Mouse (Mus musculus): ENCODE data around the gene Moxd1. TPM values are rescaled to one million over a fixed set of nuclear protein-coding genes. Genes with fewer than 3 reads are reported as not detected.
A peak's percentile ranks its signal among the peaks of the same experiment; 100 is the strongest.

Moxd1 gene
- polyA plus RNA-seq, 1 experiment from 2014 or later, result 2.7 TPM

DNA sequence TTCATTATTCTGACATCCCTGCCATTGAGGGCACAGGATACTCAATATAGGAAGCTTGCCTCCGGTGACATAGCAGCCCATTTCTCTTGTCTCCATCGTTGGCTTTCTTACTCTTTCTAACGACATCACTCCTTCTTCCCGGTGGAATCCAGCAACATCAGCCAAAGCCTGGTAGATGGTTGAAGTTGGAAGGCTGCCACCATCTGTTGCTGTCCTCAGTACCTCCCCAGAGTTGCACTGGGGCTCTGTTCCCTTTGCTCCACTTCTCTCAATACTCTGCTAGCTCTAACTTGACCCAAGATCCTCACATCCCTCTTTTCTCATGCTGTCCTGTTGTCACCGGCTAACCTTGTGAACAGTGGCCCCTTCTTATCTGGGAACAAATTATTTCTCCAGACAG lies 2.4 kb upstream of the Moxd1 start:
- Histone ChIP-seq H3K9me3 (ENCODE audit: control insufficient read depth, low read length) (no peaks in the 10 kb centered on the region), H3K27ac (replicated peaks; ENCODE audit: low read depth, low read length) (no peak overlapping the region), H3K4me1 (ENCODE audit: control insufficient read depth, insufficient read depth, low read length) (peaks cover 10% of the 10 kb centered on the region; the same call in 1 of the 2 replicates), H3K9ac (replicated peaks; ENCODE audit: low read length) (no peak overlapping the region), H3K36me3 (ENCODE audit: control insufficient read depth, insufficient read depth, low read length) (no peaks in the 10 kb centered on the region), H3K4me2 (ENCODE audit: low read length) (no peak overlapping the region), H3K4me3 (replicated peaks; ENCODE audit: low read depth, low read length) (no peak overlapping the region), H3K27me3 (ENCODE audit: control insufficient read depth, insufficient read depth, low read length) (peaks cover 21% of the 10 kb centered on the region)
- DNase-seq (no peak), ATAC-seq (ENCODE audit: low FRiP score, low TSS enrichment) (no peak)
- 92% methylated on average over 5 of the region's 5 CpGs for WGBS

DNA sequence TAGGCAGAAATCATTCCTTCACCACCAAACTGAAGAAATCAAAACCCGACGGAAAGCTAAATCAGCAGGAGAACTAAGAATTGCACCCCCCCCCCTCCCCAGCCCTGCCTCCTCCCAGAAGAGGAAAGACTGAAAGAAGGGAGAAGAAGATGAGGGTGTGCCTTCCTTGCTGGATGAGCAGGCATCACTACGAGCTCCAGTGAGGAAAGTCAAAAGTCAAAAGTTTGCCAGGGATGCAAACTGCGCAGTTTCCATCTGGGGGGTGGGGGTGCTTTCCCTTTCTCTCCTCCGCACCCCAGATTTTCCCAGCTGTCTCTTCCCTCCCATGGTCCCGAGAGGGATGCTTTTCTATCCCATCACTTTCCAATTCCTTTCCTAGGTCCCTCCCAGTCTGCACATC lies 406 bp upstream of the Moxd1 start:
- Histone ChIP-seq H3K27me3 (ENCODE audit: control insufficient read depth, insufficient read depth, low read length) (peaks cover 21% of the 10 kb centered on the region), H3K36me3 (ENCODE audit: control insufficient read depth, insufficient read depth, low read length) (no peaks in the 10 kb centered on the region), H3K27ac (replicated peaks; ENCODE audit: low read depth, low read length) (no peak overlapping the region), H3K4me3 (replicated peaks; ENCODE audit: low read depth, low read length) (peak overlapping the region; percentile 46), H3K9me3 (ENCODE audit: control insufficient read depth, low read length) (no peaks in the 10 kb centered on the region), H3K4me1 (ENCODE audit: control insufficient read depth, insufficient read depth, low read length) (peaks cover 10% of the 10 kb centered on the region; the same call in 1 of the 2 replicates), H3K4me2 (ENCODE audit: low read length) (peak overlapping the region; percentile 87), H3K9ac (replicated peaks; ENCODE audit: low read length) (no peak overlapping the region; the same call in 1 of the 2 replicates)
- 6% methylated on average over 6 of the region's 6 CpGs for WGBS
- no peak for ATAC-seq (ENCODE audit: low FRiP score, low TSS enrichment)
- DNase-seq, result no peak

DNA sequence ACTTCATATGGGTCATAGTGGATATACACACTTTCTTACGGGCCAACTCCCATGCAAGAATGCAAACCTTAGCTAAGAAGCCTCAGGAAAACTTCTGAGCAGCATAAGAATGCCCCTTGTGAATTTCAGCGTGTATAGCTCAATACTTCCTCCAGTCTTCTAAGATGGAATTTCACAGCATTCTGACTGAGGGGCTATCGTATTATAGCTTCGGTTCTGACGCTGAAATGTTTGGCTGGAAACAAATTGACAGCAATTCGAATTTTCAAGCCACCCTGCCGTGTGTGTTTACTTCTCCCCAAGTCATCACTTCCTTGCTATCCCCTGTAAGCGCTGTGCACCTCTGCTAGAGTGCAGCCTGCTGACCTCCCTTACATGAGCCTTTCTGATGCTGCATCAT lies 1.3 kb downstream of the Moxd1 start:
- no peak overlapping the region for H3K27ac ChIP-seq (replicated peaks; ENCODE audit: low read depth, low read length)
- no peak for ATAC-seq (ENCODE audit: low FRiP score, low TSS enrichment)
- no peak overlapping the region for H3K9ac ChIP-seq (replicated peaks; ENCODE audit: low read length)
- H3K4me1 ChIP-seq (ENCODE audit: control insufficient read depth, insufficient read depth, low read length), result peaks cover 10% of the 10 kb centered on the region; the same call in 1 of the 2 replicates
- no peak overlapping the region for H3K4me3 ChIP-seq (replicated peaks; ENCODE audit: low read depth, low read length)
- H3K4me2 ChIP-seq (ENCODE audit: low read length), result no peak overlapping the region
- no peaks in the 10 kb centered on the region for H3K36me3 ChIP-seq (ENCODE audit: control insufficient read depth, insufficient read depth, low read length)
- 26% methylated on average over 8 of the region's 8 CpGs for WGBS
- DNase-seq, result no peak
- peaks cover 21% of the 10 kb centered on the region for H3K27me3 ChIP-seq (ENCODE audit: control insufficient read depth, insufficient read depth, low read length)
- no peaks in the 10 kb centered on the region for H3K9me3 ChIP-seq (ENCODE audit: control insufficient read depth, low read length)

DNA sequence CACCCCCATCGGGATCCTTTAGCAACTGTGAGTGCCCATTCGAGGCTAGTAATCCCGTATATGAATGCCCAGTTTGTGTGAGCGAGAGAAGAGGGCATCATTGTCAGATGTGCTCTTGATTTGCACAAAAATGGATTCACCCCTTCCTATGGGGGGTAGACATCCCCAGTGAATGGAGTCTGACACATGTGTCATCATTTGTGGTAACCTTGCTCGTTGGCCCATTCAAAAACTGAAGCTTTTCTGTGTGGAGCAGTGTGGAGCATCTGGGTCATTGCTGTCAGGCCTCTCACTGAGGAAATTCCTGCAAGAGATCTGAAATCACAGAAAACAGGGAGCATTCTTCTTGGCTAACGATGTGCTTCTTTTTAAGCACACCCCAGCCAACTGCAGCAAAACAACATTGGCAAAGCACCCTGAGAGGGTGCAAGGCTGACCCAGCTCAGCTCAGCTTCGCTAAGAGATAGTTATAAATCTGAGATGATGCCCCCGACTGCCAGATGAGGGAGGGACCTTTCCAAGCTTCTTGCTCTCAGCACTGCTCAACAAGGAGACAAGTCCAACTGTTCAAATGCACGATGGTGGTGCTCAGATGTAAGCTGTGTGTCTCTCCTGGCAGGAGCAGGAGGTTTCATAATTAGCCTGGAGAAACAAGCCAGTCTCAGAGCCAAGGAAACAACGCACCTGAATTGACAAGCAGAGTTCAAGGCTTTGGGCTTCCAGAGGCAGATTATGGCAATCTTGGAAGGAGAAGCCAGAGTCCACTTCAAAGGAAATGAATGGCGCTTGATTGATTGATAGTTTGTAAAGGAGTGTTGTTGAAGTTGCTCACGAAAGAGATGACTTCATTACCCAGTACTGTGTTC lies 5.2 kb downstream of the Moxd1 start:
- H3K4me2 ChIP-seq (ENCODE audit: low read length), result no peak overlapping the region
- H3K4me1 ChIP-seq (ENCODE audit: control insufficient read depth, insufficient read depth, low read length), result peaks cover 6% of the 10 kb centered on the region; the same call in 1 of the 2 replicates
- H3K27me3 ChIP-seq (ENCODE audit: control insufficient read depth, insufficient read depth, low read length), result peaks cover 18% of the 10 kb centered on the region; the same call in 1 of the 2 replicates
- H3K4me3 ChIP-seq (replicated peaks; ENCODE audit: low read depth, low read length), result no peak overlapping the region
- no peaks in the 10 kb centered on the region for H3K9me3 ChIP-seq (ENCODE audit: control insufficient read depth, low read length)
- DNase-seq (no peak), ATAC-seq (ENCODE audit: low FRiP score, low TSS enrichment) (no peak)
- H3K9ac ChIP-seq (replicated peaks; ENCODE audit: low read length), result no peak overlapping the region
- H3K27ac ChIP-seq (replicated peaks; ENCODE audit: low read depth, low read length), result no peak overlapping the region
- H3K36me3 ChIP-seq (ENCODE audit: control insufficient read depth, insufficient read depth, low read length), result no peaks in the 10 kb centered on the region
- 43% methylated on average over 12 of the region's 12 CpGs for WGBS

DNA sequence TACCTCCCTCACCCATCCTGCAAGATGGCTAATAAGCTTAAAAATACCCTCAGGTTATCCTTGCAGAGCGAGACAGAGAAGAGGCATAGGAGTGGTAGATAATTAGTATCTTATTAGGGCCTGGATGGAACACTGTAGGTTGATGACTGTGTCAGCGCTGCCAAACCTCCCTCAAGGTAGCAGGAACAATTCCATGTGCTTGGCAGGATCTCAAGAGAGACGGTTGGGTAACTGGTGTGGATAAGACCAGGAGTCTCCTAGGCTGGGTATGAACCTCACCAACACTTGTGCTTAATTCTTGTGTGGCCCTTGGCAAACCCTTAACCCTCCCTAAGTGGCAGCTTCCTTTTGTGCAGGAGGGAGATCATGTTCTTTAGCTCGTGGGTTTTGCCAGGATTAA lies 9.0 kb downstream of the Moxd1 start:
- Histone ChIP-seq H3K4me1 (ENCODE audit: control insufficient read depth, insufficient read depth, low read length) (peaks cover 2% of the 10 kb centered on the region; the same call in 1 of the 2 replicates), H3K4me3 (replicated peaks; ENCODE audit: low read depth, low read length) (no peak overlapping the region), H3K9ac (replicated peaks; ENCODE audit: low read length) (no peak overlapping the region), H3K27me3 (ENCODE audit: control insufficient read depth, insufficient read depth, low read length) (no peaks in the 10 kb centered on the region), H3K4me2 (ENCODE audit: low read length) (no peak overlapping the region), H3K36me3 (ENCODE audit: control insufficient read depth, insufficient read depth, low read length) (no peaks in the 10 kb centered on the region), H3K9me3 (ENCODE audit: control insufficient read depth, low read length) (no peaks in the 10 kb centered on the region), H3K27ac (replicated peaks; ENCODE audit: low read depth, low read length) (no peak overlapping the region)
- DNase-seq (no peak), ATAC-seq (ENCODE audit: low FRiP score, low TSS enrichment) (no peak)
- 66% methylated on average over 4 of the region's 4 CpGs for WGBS

DNA sequence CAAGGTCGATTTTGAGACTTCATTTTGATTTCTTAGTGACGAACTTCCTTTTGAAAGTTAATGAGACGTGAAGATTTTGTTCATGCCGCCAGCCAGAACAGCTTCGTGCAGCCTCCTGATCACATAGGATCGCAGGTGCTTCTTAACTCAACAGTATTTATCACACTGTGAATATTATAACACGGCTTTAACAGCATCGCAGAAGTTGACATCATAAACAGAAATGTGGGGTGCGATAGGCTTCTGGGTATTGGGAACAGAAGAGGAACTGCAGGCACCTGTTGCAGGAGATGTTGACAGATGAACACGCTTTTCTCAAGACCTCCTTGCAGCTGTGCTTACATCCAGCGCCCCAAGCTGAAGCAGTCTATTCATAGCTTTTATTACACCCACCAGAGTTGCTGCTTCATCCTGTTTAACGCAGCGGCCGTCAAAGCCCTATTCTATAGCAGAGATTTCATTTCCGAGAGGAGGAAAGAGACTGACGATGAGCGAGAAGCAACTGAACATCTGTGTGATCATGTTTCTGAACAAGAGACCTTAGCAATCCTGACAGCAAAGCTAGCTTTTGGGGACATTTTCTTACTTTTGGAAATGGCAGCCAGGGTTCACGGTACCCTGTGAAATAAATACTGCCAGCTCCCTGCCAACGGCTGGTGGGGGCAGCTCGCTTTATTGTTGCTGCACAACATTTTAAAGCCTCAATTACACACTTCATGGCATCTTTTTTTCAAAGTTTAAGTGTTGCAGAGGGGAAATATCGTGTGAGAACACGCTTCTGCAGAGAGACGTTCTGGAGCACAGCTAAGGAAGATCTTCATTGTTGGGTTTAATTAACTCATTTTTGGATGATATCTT lies 12.3 kb downstream of the Moxd1 start:
- DNase-seq (peak; percentile 32), ATAC-seq (ENCODE audit: low FRiP score, low TSS enrichment) (no peak)
- H3K36me3 ChIP-seq (ENCODE audit: control insufficient read depth, insufficient read depth, low read length), result no peaks in the 10 kb centered on the region
- no peak overlapping the region for H3K27ac ChIP-seq (replicated peaks; ENCODE audit: low read depth, low read length)
- H3K27me3 ChIP-seq (ENCODE audit: control insufficient read depth, insufficient read depth, low read length), result no peaks in the 10 kb centered on the region
- WGBS, result 40% methylated on average over 23 of the region's 23 CpGs
- H3K4me1 ChIP-seq (ENCODE audit: control insufficient read depth, insufficient read depth, low read length), result peaks cover 2% of the 10 kb centered on the region; the same call in 1 of the 2 replicates
- H3K4me3 ChIP-seq (replicated peaks; ENCODE audit: low read depth, low read length), result no peak overlapping the region
- H3K4me2 ChIP-seq (ENCODE audit: low read length), result peak overlapping the region; percentile 30
- no peaks in the 10 kb centered on the region; the same call in 1 of the 2 replicates for H3K9me3 ChIP-seq (ENCODE audit: control insufficient read depth, low read length)
- no peak overlapping the region for H3K9ac ChIP-seq (replicated peaks; ENCODE audit: low read length)

DNA sequence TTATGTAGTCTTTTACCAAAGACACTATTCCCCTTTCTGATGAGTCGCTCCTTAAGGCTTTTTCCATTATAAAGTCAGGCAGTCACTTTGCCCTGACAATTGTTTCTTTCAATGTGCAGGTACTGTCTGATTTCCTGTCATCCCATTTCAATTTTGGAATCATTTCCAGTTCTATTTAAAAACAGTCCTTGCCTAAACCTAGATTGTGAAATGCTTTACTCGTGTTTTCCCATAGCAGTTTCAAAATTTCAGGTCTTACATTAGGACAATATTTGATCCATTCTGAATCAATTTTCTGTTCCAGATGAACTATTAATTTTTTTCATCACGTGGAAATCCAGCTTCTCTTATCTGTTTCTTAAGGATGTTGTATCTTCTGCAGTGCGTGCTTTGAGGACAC lies 23.5 kb downstream of the Moxd1 start:
- Histone ChIP-seq H3K27ac (replicated peaks; ENCODE audit: low read depth, low read length) (no peak overlapping the region), H3K4me1 (ENCODE audit: control insufficient read depth, insufficient read depth, low read length) (no peaks in the 10 kb centered on the region), H3K9ac (replicated peaks; ENCODE audit: low read length) (no peak overlapping the region), H3K4me2 (ENCODE audit: low read length) (no peak overlapping the region), H3K27me3 (ENCODE audit: control insufficient read depth, insufficient read depth, low read length) (no peaks in the 10 kb centered on the region), H3K4me3 (replicated peaks; ENCODE audit: low read depth, low read length) (no peak overlapping the region), H3K36me3 (ENCODE audit: control insufficient read depth, insufficient read depth, low read length) (no peaks in the 10 kb centered on the region), H3K9me3 (ENCODE audit: control insufficient read depth, low read length) (no peaks in the 10 kb centered on the region)
- no peak for ATAC-seq (ENCODE audit: low FRiP score, low TSS enrichment)
- DNase-seq, result no peak
- 84% methylated on average over 4 of the region's 4 CpGs for WGBS

DNA sequence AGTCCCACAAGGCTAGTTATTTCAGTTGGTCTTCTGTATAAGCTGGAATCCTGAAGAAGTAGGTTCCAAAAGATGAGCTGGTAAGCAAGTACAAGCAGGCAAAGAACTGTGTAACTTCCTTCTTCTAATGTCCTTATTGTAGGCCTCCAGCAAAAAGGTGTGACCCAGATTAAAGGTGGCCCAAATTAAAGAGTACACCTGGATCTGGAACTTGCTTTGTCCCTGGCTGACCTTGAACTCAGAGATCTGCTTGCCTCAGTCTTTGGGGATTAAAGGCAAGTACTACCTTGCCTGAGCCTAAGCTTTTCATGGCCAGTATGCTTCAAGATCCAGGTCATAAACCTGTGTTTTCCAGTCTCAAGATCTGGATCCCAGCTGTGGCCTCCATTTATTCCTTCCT lies 24.8 kb downstream of the Moxd1 start:
- Histone ChIP-seq H3K27ac (replicated peaks; ENCODE audit: low read depth, low read length) (no peak overlapping the region), H3K36me3 (ENCODE audit: control insufficient read depth, insufficient read depth, low read length) (no peaks in the 10 kb centered on the region), H3K27me3 (ENCODE audit: control insufficient read depth, insufficient read depth, low read length) (no peaks in the 10 kb centered on the region), H3K9me3 (ENCODE audit: control insufficient read depth, low read length) (no peaks in the 10 kb centered on the region), H3K4me3 (replicated peaks; ENCODE audit: low read depth, low read length) (no peak overlapping the region), H3K4me2 (ENCODE audit: low read length) (no peak overlapping the region), H3K4me1 (ENCODE audit: control insufficient read depth, insufficient read depth, low read length) (no peaks in the 10 kb centered on the region), H3K9ac (replicated peaks; ENCODE audit: low read length) (no peak overlapping the region)
- DNase-seq (no peak), ATAC-seq (ENCODE audit: low FRiP score, low TSS enrichment) (no peak)
